Comparison of ENCODE assay signal across 9 mouse cellular contexts in genomic region chr7:44552141-44552908, GRCm38 (mm10). TPM values are rescaled to one million over a fixed set of nuclear protein-coding genes. Genes with fewer than 3 reads are reported as not detected.
DNase-seq lines count a peak whose midpoint lies in the region; ATAC-seq lines count a peak whose summit lies in the region.
"Had no signal": no experiment of that assay in that cellular context is flagged by ENCODE, and none has a peak within 500 bp of the region (broad histone marks: within the 10 kb centered on the region; RNA-seq: fewer than 3 reads in every experiment).

No protein-coding gene starts in this region.

- H3K27ac ChIP-seq in heart, embryonic 16.5 days (ENCODE audit: low read length): no peak overlapping the region
- H3K27ac ChIP-seq in embryonic facial prominence, embryonic 11.5 days (replicated peaks; ENCODE audit: low read depth, low read length): no peak overlapping the region
- H3K27ac ChIP-seq in hindbrain, embryonic 16.5 days (ENCODE audit: low read depth, low read length): no peak overlapping the region
- no peak overlapping the region for H3K27ac ChIP-seq in midbrain, embryonic 16.5 days (ENCODE audit: low read length)

- peaks cover 28% of the 10 kb centered on the region for H3K36me3 ChIP-seq in heart, embryonic 16.5 days (ENCODE audit: control insufficient read depth, insufficient read depth)
- no peaks in the 10 kb centered on the region; the same call in 1 of the 2 replicates for H3K36me3 ChIP-seq in embryonic facial prominence, embryonic 11.5 days (replicated peaks; ENCODE audit: control insufficient read depth, insufficient read depth, low read depth, low read length)
- peaks cover 19% of the 10 kb centered on the region for H3K36me3 ChIP-seq in hindbrain, embryonic 16.5 days (ENCODE audit: control insufficient read depth, insufficient read depth, low read length)
- H3K36me3 ChIP-seq in midbrain, embryonic 16.5 days (ENCODE audit: control insufficient read depth, insufficient read depth, low read length): peaks cover 4% of the 10 kb centered on the region; the same call in 1 of the 2 replicates

- no peak for DNase-seq in heart, adult 9 months (ENCODE audit: low spot score in 2 of 2)
- DNase-seq in embryonic facial prominence, embryonic 11.5 days (ENCODE audit: low spot score): no peak
- no peak for DNase-seq in urinary bladder, postnatal 14 days (ENCODE audit: low spot score)
- DNase-seq in cerebellum, postnatal 14 days: no peak
- no peak for DNase-seq in cerebellum, postnatal 4 days (ENCODE audit: low spot score in 2 of 2)

- ATAC-seq in heart, embryonic 16.5 days (replicated peaks; ENCODE audit: extremely low read depth, insufficient read depth, low FRiP score): no peak
- 0 out of 2 replicates have a peak, but pooled peaks have one; percentile 17 for ATAC-seq in embryonic facial prominence, embryonic 11.5 days (replicated peaks; ENCODE audit: insufficient number of reproducible peaks, low FRiP score, low TSS enrichment, low read depth)
- peak; percentile 9; the same call in 1 of the 2 replicates for ATAC-seq in hindbrain, embryonic 16.5 days
- ATAC-seq in midbrain, embryonic 16.5 days: 0 out of 2 replicates have a peak, but pooled peaks have one; percentile 3

- H3K9ac ChIP-seq in heart, embryonic 16.5 days (ENCODE audit: low read length): no peak overlapping the region
- no peak overlapping the region for H3K9ac ChIP-seq in embryonic facial prominence, embryonic 11.5 days (replicated peaks; ENCODE audit: low read length)
- no peak overlapping the region for H3K9ac ChIP-seq in hindbrain, embryonic 16.5 days (ENCODE audit: low read depth, low read length)
- H3K9ac ChIP-seq in midbrain, embryonic 16.5 days (ENCODE audit: low read depth, low read length): no peak overlapping the region

- H3K9me3 ChIP-seq in heart, embryonic 16.5 days (replicated peaks; ENCODE audit: control insufficient read depth, low read length): no peaks in the 10 kb centered on the region
- no peaks in the 10 kb centered on the region for H3K9me3 ChIP-seq in embryonic facial prominence, embryonic 11.5 days (replicated peaks; ENCODE audit: control insufficient read depth, low read length)
- no peaks in the 10 kb centered on the region for H3K9me3 ChIP-seq in hindbrain, embryonic 16.5 days (ENCODE audit: control insufficient read depth, low read length)
- no peaks in the 10 kb centered on the region for H3K9me3 ChIP-seq in midbrain, embryonic 16.5 days (replicated peaks; ENCODE audit: control insufficient read depth, low read length, poor library complexity, severe bottlenecking)

- H3K4me2 ChIP-seq in heart, embryonic 16.5 days (ENCODE audit: low read depth, low read length): peak overlapping the region; percentile 79; the same call in 1 of the 2 replicates
- H3K4me2 ChIP-seq in embryonic facial prominence, embryonic 11.5 days (ENCODE audit: low read depth, low read length): no peak overlapping the region; the same call in 1 of the 2 replicates
- peak overlapping the region; percentile 64 for H3K4me2 ChIP-seq in hindbrain, embryonic 16.5 days (ENCODE audit: low read length)
- H3K4me2 ChIP-seq in midbrain, embryonic 16.5 days (ENCODE audit: low read length): peak overlapping the region; percentile 90

- H3K4me3 ChIP-seq in heart, embryonic 16.5 days (ENCODE audit: low read length): peak overlapping the region; percentile 78; the same call in 1 of the 2 replicates
- peak overlapping the region; percentile 90 for H3K4me3 ChIP-seq in embryonic facial prominence, embryonic 11.5 days (ENCODE audit: low read depth, low read length)
- H3K4me3 ChIP-seq in hindbrain, embryonic 16.5 days (ENCODE audit: low read length): peak overlapping the region; percentile 86
- peak overlapping the region; percentile 82; the same call in 1 of the 2 replicates for H3K4me3 ChIP-seq in midbrain, embryonic 16.5 days (ENCODE audit: low read depth, low read length)

- peaks cover 14% of the 10 kb centered on the region for H3K4me1 ChIP-seq in heart, embryonic 16.5 days (ENCODE audit: control insufficient read depth, insufficient read depth, low read length)
- peaks cover 4% of the 10 kb centered on the region; the same call in 1 of the 2 replicates for H3K4me1 ChIP-seq in embryonic facial prominence, embryonic 11.5 days (ENCODE audit: control insufficient read depth, insufficient read depth, low read length)
- H3K4me1 ChIP-seq in hindbrain, embryonic 16.5 days (ENCODE audit: control insufficient read depth, insufficient read depth, low read depth, low read length): peaks cover 18% of the 10 kb centered on the region
- peaks cover 23% of the 10 kb centered on the region for H3K4me1 ChIP-seq in midbrain, embryonic 16.5 days (ENCODE audit: control insufficient read depth, insufficient read depth, low read length)

- 82% methylated on average over 31 of the region's 31 CpGs for WGBS in heart, embryonic 16.5 days
- WGBS in embryonic facial prominence, embryonic 11.5 days: 82% methylated on average over 31 of the region's 31 CpGs
- WGBS in hindbrain, embryonic 16.5 days: 86% methylated on average over 31 of the region's 31 CpGs
- WGBS in midbrain, embryonic 16.5 days: 88% methylated on average over 31 of the region's 31 CpGs

- peaks cover 9% of the 10 kb centered on the region for H3K27me3 ChIP-seq in heart, embryonic 16.5 days (ENCODE audit: control insufficient read depth, insufficient read depth, low read length)
- no peaks in the 10 kb centered on the region for H3K27me3 ChIP-seq in embryonic facial prominence, embryonic 11.5 days (ENCODE audit: control insufficient read depth, insufficient read depth, low read length)
- no peaks in the 10 kb centered on the region for H3K27me3 ChIP-seq in hindbrain, embryonic 16.5 days (replicated peaks; ENCODE audit: control insufficient read depth, insufficient read depth, low read length)
- peaks cover 3% of the 10 kb centered on the region; the same call in 1 of the 2 replicates for H3K27me3 ChIP-seq in midbrain, embryonic 16.5 days (ENCODE audit: control insufficient read depth, insufficient read depth, low read depth, low read length)
- H3K27me3 ChIP-seq: Patski had no signal

RNA-seq across cellular contexts. Expression of gene Nr1h2, which starts 1.4 kb away (rescaled TPM):
- 64.3 and 73.5 TPM in 2 replicates for polyA plus RNA-seq in heart, embryonic 16.5 days (2015; fragmentation: Nextera tagmentation; extraction: Ambion mirVana)
- polyA plus RNA-seq in embryonic facial prominence, embryonic 11.5 days (2014; fragmentation: Nextera tagmentation; extraction: Ambion mirVana): 63.7 and 69.6 TPM in 2 replicates
- polyA plus RNA-seq in hindbrain, embryonic 16.5 days (2015; fragmentation: Nextera tagmentation; extraction: Ambion mirVana): 62.0 and 66.1 TPM in 2 replicates
- polyA plus RNA-seq in midbrain, embryonic 16.5 days (2015; fragmentation: Nextera tagmentation; extraction: Ambion mirVana): 54.1 and 58.1 TPM in 2 replicates

RNA-seq across cellular contexts. Expression of gene Pold1, which starts 3.7 kb away (rescaled TPM):
- polyA plus RNA-seq in heart, embryonic 16.5 days (2015; fragmentation: Nextera tagmentation; extraction: Ambion mirVana): 61.1 and 70.5 TPM in 2 replicates
- 56.3 and 61.4 TPM in 2 replicates for polyA plus RNA-seq in embryonic facial prominence, embryonic 11.5 days (2014; fragmentation: Nextera tagmentation; extraction: Ambion mirVana)
- polyA plus RNA-seq in hindbrain, embryonic 16.5 days (2015; fragmentation: Nextera tagmentation; extraction: Ambion mirVana): 20.5 and 26.3 TPM in 2 replicates
- 19.4 and 20.1 TPM in 2 replicates for polyA plus RNA-seq in midbrain, embryonic 16.5 days (2015; fragmentation: Nextera tagmentation; extraction: Ambion mirVana)

RNA-seq across cellular contexts. Expression of gene Napsa, which starts 19.9 kb away (rescaled TPM):
- 2.8 and 11.6 TPM in 2 replicates for polyA plus RNA-seq in heart, embryonic 16.5 days (2015; fragmentation: Nextera tagmentation; extraction: Ambion mirVana)
- polyA plus RNA-seq in embryonic facial prominence, embryonic 11.5 days (2014; fragmentation: Nextera tagmentation; extraction: Ambion mirVana): 0.70 and 0.88 TPM in 2 replicates
- polyA plus RNA-seq in hindbrain, embryonic 16.5 days (2015; fragmentation: Nextera tagmentation; extraction: Ambion mirVana): 1.1 and 1.6 TPM in 2 replicates
- 0.77 and 1.9 TPM in 2 replicates for polyA plus RNA-seq in midbrain, embryonic 16.5 days (2015; fragmentation: Nextera tagmentation; extraction: Ambion mirVana)

RNA-seq across cellular contexts. Expression of gene Spib, which starts 20.5 kb away (rescaled TPM):
- 4.0 and 5.9 TPM in 2 replicates for polyA plus RNA-seq in heart, embryonic 16.5 days (2015; fragmentation: Nextera tagmentation; extraction: Ambion mirVana)
- polyA plus RNA-seq in embryonic facial prominence, embryonic 11.5 days (2014; fragmentation: Nextera tagmentation; extraction: Ambion mirVana): not detected in 2 replicates
- polyA plus RNA-seq in hindbrain, embryonic 16.5 days (2015; fragmentation: Nextera tagmentation; extraction: Ambion mirVana): not detected in 2 replicates
- polyA plus RNA-seq in midbrain, embryonic 16.5 days (2015; fragmentation: Nextera tagmentation; extraction: Ambion mirVana): not detected in 2 replicates

RNA-seq across cellular contexts. Expression of gene Mybpc2, which starts 27.9 kb away (rescaled TPM):
- polyA plus RNA-seq in heart, embryonic 16.5 days (2015; fragmentation: Nextera tagmentation; extraction: Ambion mirVana): 4.5 and 4.6 TPM in 2 replicates
- 0.07 TPM in 1 of 2 replicates, not detected in the other for polyA plus RNA-seq in embryonic facial prominence, embryonic 11.5 days (2014; fragmentation: Nextera tagmentation; extraction: Ambion mirVana)
- polyA plus RNA-seq in hindbrain, embryonic 16.5 days (2015; fragmentation: Nextera tagmentation; extraction: Ambion mirVana): 0.14 and 0.15 TPM in 2 replicates
- 0.16 and 0.17 TPM in 2 replicates for polyA plus RNA-seq in midbrain, embryonic 16.5 days (2015; fragmentation: Nextera tagmentation; extraction: Ambion mirVana)
